Mouse (Mus musculus) midbrain, embryonic 13.5 days (tissue): ENCODE data around the gene Cyp2d22. TPM values are rescaled to one million over a fixed set of nuclear protein-coding genes. Genes with fewer than 3 reads are reported as not detected.
"Not testable (repeated sequence)": the region's sequence is repeated elsewhere in the genome, so short reads cannot be mapped to it uniquely, and the experiment has no call there.

Experiments used
- ATAC-seq: fragments of 200-750 bp; cut with Nextera tagmentation; 2 replicates; pipeline ENCODE4 v1.8.0; 2017; ENCODE audit warnings: mild to moderate bottlenecking, moderate TSS enrichment, moderate library complexity
- H3K27ac ChIP-seq: fragments of 300-500 bp; sonication (generic); 2 replicates; pipeline ENCODE4 v1.5.1; 2015; ENCODE audit warnings: inconsistent platforms, mild to moderate bottlenecking, moderate library complexity
- H3K27me3 ChIP-seq: fragments of 300-500 bp; sonication (generic); 2 replicates; pipeline ENCODE4 v1.6.1; 2015; ENCODE audit warnings: mild to moderate bottlenecking, inconsistent platforms
- H3K36me3 ChIP-seq: fragments of 300-500 bp; sonication (generic); 2 replicates; pipeline ENCODE4 v1.6.1; 2015; ENCODE audit warnings: mild to moderate bottlenecking, inconsistent platforms
- H3K4me1 ChIP-seq: fragments of 300-500 bp; sonication (generic); replicated peaks from 2 replicates; pipeline ENCODE4 v1.6.1; 2015; ENCODE audit warnings: inconsistent platforms
- H3K4me2 ChIP-seq: fragments of 300-500 bp; sonication (generic); replicated peaks from 2 replicates; pipeline ENCODE4 v1.6.1; 2015; ENCODE audit warnings: moderate library complexity, mild to moderate bottlenecking, inconsistent platforms
- H3K4me3 ChIP-seq: fragments of 300-500 bp; sonication (generic); replicated peaks from 2 replicates; pipeline ENCODE4 v1.5.1; 2015; ENCODE audit warnings: mild to moderate bottlenecking, inconsistent platforms
- H3K9ac ChIP-seq: fragments of 300-500 bp; sonication (generic); replicated peaks from 2 replicates; pipeline ENCODE4 v1.6.1; 2015; ENCODE audit warnings: mild to moderate bottlenecking, inconsistent platforms
- H3K9me3 ChIP-seq: fragments of 300-500 bp; sonication (generic); 2 replicates; pipeline ENCODE4 v1.6.1; 2016; ENCODE audit warnings: mild to moderate bottlenecking, inconsistent platforms
- WGBS: fragments of 180-500 bp; shearing (Covaris S2); methylation state at CpG from one replicate; pipeline ENCODE4 v1.1.7; 2015; 5-methylcytosine and 5-hydroxymethylcytosine counted together
- polyA plus RNA-seq: library from polyadenylated mRNA; unstranded; fragments of >200 nt; fragmentation: Nextera tagmentation; extraction: Ambion mirVana; gene quantifications from 2 replicates; pipeline ENCODE4 v1.2.1, GENCODE M21; 2015

Cyp2d22 gene
- polyA plus RNA-seq, 1 experiment from 2014 or later: 1.8 TPM

DNA sequence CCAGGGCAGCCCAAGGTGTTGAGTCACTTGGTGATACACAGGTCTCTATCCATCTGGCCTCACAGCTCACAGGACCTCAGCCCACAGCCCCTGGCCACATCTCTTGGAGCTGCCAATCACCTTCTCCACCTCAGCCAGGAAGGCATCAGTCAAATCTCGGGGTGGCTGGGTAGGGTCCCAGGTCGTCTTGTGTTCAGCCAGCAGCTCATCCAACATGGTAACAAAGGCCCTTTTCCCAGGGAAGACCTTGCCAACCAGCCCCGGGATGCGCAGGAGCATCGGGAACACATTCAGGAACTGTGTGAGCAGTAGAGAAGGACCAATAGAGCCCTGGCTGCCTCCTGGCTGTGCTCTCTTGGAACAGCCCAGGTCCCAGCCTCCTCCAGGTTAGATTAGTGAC is 7.1 kb downstream of the Cyp2d22 start:
- Histone ChIP-seq H3K4me1 (peaks cover 7% of the 10 kb centered on the region), H3K36me3 (no peaks in the 10 kb centered on the region), H3K4me3 (no peak overlapping the region), H3K27ac (no peak overlapping the region), H3K9me3 (no peaks in the 10 kb centered on the region), H3K9ac (no peak overlapping the region), H3K27me3 (no peaks in the 10 kb centered on the region), H3K4me2 (no peak overlapping the region)
- no peak for ATAC-seq
- WGBS: 92% methylated on average over 5 of the region's 5 CpGs

DNA sequence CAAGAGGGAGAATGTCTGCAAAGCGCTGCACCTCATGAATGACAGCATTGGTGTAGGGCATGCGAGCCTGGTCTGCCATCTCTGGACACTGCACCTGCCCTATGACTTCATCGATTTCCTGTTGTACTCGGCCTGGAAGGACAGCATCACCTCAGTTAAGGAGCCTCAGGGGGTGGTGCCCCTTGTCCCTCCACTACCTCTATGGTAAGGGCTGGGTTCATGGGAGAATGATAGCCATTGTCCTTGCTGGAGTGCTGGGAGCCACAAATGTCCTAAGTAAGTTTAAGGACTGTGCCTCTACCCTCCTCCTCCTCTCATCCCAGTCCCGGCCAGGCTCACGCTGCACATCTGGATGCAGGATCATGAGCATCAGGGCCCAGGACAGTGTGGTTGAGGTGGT is 7.6 kb downstream of the Cyp2d22 start:
- H3K9me3 ChIP-seq: no peaks in the 10 kb centered on the region
- H3K36me3 ChIP-seq: no peaks in the 10 kb centered on the region
- H3K27me3 ChIP-seq: no peaks in the 10 kb centered on the region
- H3K9ac ChIP-seq: no peak overlapping the region
- no peak overlapping the region for H3K4me3 ChIP-seq
- H3K4me1 ChIP-seq: peaks cover 7% of the 10 kb centered on the region
- no peak for ATAC-seq
- H3K4me2 ChIP-seq: no peak overlapping the region
- 94% methylated on average over 6 of the region's 6 CpGs for WGBS
- no peak overlapping the region for H3K27ac ChIP-seq

DNA sequence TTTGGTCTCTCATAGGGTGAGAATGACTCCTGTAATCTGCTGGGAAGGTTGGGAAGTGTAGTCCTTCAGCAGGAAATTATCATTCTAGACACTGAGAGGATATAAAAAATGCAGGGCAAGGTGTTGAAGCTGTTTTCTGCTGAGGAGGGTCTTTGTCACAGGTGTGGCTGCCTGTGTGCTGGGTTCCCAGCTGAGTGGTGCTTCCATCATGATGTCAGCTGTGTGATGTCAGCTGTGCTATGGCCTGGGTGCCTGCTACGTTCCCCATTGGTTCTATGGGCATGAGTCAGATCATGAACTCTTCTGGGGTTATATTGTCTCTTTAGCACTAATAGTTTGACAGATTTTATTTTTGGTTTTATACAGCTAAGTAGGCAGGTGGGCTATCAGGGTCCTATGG is 11.2 kb downstream of the Cyp2d22 start:
- 100% methylated on average over 1 of the region's 1 CpGs for WGBS
- no peak overlapping the region for H3K4me3 ChIP-seq
- ATAC-seq: no peak
- H3K9me3 ChIP-seq: no peaks in the 10 kb centered on the region
- no peak overlapping the region for H3K9ac ChIP-seq
- no peak overlapping the region for H3K27ac ChIP-seq
- H3K27me3 ChIP-seq: no peaks in the 10 kb centered on the region
- H3K4me1 ChIP-seq: no peaks in the 10 kb centered on the region
- no peak overlapping the region for H3K4me2 ChIP-seq
- no peaks in the 10 kb centered on the region for H3K36me3 ChIP-seq

DNA sequence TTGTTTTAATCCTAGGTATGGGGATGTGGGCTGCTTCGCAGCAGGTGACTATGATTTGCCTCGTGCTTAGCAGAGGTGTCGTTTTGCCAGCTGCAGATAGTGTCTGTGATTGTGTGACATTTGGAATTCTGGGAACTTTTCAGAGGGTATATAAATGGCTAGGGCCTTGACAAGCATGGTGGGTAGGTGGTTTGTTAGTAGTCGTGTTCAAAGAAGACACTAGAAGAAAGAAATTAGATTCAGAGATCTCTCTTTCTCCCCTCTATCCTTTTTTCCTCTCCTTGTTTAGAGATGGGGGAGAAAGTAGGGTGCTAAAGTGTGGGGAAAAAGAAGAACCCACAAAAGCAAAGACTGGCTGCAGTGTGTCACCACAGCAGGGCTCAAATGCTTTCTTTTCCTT is 11.9 kb downstream of the Cyp2d22 start:
- Histone ChIP-seq H3K4me2 (no peak overlapping the region), H3K27ac (no peak overlapping the region), H3K4me1 (no peaks in the 10 kb centered on the region), H3K27me3 (no peaks in the 10 kb centered on the region), H3K36me3 (no peaks in the 10 kb centered on the region), H3K9me3 (no peaks in the 10 kb centered on the region), H3K4me3 (no peak overlapping the region), H3K9ac (no peak overlapping the region)
- WGBS: 95% methylated on average over 4 of the region's 4 CpGs
- ATAC-seq: no peak

DNA sequence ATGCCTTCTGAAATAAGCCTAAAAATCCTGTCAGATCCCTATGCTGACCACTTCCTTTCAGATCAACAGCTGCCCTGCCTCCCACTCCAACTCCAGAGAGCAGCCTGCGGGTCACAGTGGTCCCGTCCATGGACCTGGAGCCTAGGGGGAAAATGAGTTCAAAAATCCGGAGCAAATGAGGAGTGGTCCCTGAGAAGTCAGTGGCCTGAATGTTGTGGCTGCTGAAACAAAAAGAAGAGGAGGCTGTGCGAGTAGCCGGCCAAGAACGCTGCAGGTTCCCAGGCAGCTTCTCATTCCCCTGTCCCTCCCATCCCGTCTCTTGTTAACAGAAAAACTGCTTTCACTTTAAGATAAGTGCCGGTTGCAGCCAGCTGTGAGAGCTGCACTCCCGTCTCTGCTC is 15.5 kb downstream of the Cyp2d22 start:
- not testable (repeated sequence) for H3K36me3 ChIP-seq
- WGBS: 13% methylated on average over 6 of the region's 9 CpGs

DNA sequence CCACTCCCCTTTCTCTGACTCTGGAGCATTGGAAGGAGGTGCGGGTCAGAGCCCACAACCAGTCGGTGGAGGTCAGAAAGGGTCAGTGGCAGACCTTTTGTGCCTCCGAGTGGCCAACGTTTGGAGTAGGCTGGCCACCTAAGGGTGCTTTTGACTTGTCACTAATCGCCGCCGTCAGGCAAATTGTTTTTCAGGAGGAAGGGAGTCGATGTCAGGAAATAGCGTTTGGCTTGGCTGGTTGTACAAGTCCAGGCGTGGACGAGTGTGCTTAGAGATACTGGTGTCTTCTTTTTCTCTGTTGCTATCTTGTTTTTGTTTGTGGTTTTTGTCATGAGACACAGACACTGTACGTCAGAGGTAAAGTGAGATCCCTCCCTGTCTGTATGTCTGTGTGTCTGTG is 16.3 kb downstream of the Cyp2d22 start:
- ATAC-seq, H3K27me3 ChIP-seq, H3K4me2 ChIP-seq, H3K9ac ChIP-seq, H3K9me3 ChIP-seq, H3K27ac ChIP-seq, H3K4me1 ChIP-seq, H3K36me3 ChIP-seq, H3K4me3 ChIP-seq: not testable (repeated sequence)
- WGBS: 84% methylated on average over 7 of the region's 12 CpGs

More for the DNA sequence above, 15.5 kb downstream of the Cyp2d22 start:
- H3K4me1 ChIP-seq, H3K4me3 ChIP-seq, H3K9ac ChIP-seq, H3K27me3 ChIP-seq, H3K4me2 ChIP-seq, ATAC-seq, H3K27ac ChIP-seq, H3K9me3 ChIP-seq: not testable (repeated sequence)

DNA sequence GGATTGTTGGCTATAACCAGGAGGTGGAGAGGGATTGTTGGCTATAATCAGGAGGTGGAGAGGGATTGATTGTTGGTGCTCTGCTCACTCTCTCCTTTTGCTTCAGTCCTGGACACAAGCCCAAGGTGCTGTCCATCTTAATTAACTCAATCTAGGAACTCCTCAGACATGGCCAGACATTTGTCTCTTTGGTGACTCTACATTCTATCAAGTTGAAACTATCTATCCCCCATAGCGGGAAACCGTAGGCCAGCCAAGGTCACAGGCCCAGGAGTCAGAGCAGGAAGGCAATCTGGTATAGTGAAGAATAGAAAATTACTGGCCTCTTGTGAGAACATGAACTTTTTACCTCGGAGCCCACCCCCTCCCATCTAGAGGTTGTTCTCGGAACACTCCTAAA is 17.8 kb downstream of the Cyp2d22 start:
- Histone ChIP-seq H3K4me1 (no peaks in the 10 kb centered on the region), H3K36me3 (no peaks in the 10 kb centered on the region), H3K27me3 (no peaks in the 10 kb centered on the region), H3K4me3 (no peak overlapping the region), H3K9me3 (no peaks in the 10 kb centered on the region), H3K9ac (no peak overlapping the region), H3K4me2 (no peak overlapping the region), H3K27ac (no peak overlapping the region)
- 96% methylated on average over 4 of the region's 4 CpGs for WGBS
- ATAC-seq: no peak

DNA sequence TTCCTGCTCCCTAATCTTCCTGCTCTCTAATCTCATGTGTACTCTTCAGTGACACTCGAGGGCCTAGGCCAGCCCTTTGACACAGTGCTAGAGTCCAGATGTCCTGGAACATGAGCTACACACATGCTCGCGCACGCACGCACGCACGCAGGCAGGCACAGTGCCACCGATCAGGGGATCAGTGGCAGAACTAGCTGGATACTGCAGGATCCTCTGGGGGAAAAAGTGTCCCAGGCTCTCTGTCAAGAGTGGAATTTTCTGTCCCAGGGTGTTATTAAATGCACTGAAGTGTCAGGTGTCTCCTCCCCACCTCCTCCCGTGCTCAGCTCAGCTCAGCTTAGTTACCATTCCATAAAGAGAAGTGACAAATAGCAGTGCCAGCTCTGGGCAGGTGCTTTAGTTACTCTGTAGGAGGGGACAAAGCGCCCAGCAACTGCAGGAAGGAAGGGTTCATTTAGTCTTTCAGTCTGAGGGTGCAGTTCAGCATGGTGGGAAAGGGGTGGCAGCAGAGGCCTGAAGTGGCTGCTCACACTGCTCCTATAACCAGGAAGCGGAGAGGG is 18.5 kb downstream of the Cyp2d22 start:
- WGBS: 79% methylated on average over 11 of the region's 11 CpGs
- no peak overlapping the region for H3K4me2 ChIP-seq
- H3K27me3 ChIP-seq: no peaks in the 10 kb centered on the region
- no peaks in the 10 kb centered on the region for H3K4me1 ChIP-seq
- no peak overlapping the region for H3K9ac ChIP-seq
- no peak overlapping the region for H3K27ac ChIP-seq
- no peaks in the 10 kb centered on the region for H3K9me3 ChIP-seq
- no peak overlapping the region for H3K4me3 ChIP-seq
- no peak for ATAC-seq
- no peaks in the 10 kb centered on the region for H3K36me3 ChIP-seq

DNA sequence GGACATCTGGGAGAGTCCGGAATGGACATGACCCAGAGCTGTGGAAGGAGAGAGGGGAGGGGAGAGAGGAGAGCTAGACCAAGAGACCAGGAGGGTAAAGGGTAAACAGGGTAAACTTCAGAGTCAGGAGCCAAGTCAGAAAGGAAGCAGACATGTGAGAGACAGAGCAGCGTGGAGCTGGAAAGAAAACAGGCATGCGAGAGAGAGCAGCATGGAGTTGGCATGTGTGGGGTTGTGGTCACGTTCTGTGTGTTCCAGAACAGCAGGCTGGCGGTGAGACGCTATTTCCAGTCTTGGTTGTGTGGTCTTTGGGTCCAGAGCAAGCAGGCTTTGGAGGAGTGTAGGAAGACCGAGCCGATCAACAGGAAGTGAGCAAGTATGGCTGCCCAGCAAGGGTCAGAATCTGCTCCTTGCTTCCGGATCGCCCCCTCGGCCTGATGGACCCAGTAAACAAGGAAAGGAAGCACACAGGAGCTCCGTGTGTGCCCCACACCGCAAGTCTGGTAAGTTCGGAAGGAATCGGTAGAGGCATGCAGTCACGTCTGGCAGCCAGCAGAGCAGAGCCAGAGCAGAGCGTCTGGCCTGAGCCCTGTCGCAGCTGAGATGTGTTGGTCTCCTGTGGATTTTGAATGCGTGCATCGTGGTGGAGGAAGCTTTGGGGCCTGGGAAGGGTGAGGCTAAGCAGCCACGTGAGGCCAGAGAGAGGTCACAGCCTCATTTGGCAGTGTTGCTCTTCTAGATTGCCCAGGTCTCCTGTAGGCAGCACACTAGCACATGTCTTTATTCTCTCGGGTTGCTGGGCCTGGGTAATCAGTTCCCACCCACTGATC is 21.4 kb downstream of the Cyp2d22 start:
- no peak for ATAC-seq
- Histone ChIP-seq H3K4me3 (no peak overlapping the region), H3K36me3 (no peaks in the 10 kb centered on the region), H3K9me3 (no peaks in the 10 kb centered on the region), H3K27ac (no peak overlapping the region), H3K4me2 (no peak overlapping the region), H3K9ac (no peak overlapping the region), H3K27me3 (no peaks in the 10 kb centered on the region), H3K4me1 (peaks cover 6% of the 10 kb centered on the region)
- 68% methylated on average over 22 of the region's 22 CpGs for WGBS

DNA sequence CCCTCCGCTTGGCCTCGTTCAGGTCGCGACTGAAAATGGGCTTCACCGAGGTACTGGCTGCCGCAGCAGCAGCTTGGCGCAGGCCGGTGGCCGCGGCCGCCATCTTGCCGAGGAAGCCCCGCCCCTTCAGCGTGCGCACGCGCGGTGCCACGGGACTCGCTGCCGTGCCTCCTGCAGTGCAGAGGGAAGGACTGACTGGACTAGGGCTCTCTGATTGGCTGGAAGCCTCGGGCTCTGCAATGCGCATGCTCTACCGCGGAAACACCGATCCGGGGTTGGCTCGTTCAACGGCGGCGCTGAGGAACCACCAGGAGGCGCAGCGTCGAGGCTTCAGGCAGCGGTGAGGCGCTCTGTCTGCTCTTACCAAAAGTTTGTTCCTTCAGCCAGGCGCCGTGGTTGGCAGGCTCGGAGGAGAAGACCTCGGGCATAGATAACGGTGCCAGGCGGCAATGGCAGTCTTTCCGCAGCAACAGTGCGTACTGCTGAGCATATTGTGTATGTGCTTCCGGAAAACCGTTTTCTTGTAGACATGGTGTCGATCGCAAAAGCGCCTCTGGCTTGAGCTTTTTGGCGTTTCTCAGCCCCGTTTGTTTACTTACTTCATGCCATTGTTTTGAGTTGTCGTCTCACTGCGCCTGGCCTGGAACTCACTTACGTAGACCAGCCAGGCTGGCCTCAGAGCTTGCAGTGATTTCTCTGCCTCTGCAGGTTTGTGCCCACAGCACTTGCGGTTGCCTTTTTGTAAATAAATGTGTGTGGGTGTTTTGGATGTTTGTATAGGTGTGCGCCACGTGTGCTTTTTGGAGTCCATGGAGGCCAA is 25.7 kb downstream of the Cyp2d22 start, which contains the start of gene Ndufa6:
Ndufa6 (minus strand) TSS at position 197 of the 820 bp plus-strand sequence.
- Histone ChIP-seq H3K27me3 (no peaks in the 10 kb centered on the region), H3K36me3 (peaks cover 18% of the 10 kb centered on the region), H3K4me2 (peak within 1 kb of the TSS; percentile 79), H3K4me3 (peak within 1 kb of the TSS; percentile 94), H3K27ac (peak within 1 kb of the TSS; percentile 90), H3K9me3 (no peaks in the 10 kb centered on the region), H3K9ac (peak within 1 kb of the TSS; percentile 97), H3K4me1 (peaks cover 27% of the 10 kb centered on the region)
- 3% methylated on average over 57 of the region's 57 CpGs for WGBS
- peak; percentile 100 for ATAC-seq

DNA sequence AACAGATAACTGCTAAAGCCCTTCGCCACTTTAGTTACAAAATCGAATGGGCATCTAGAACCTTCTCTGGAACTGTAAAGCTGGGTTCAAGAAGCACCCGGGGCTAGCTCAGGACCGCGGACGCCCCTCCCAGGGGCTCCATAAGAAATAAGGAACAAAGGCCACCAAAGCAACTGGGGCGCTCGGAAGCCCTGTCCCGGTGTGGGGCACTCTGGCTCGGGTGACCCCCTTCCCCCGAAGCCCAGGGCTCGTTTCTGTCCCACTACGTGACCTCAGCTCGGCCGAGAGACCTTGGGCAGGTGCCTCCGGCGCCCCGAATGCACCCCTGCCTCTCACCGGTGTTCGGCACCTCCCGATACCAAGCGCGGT is 26.3 kb downstream of the Cyp2d22 start:
- peak overlapping the region; percentile 90 for H3K27ac ChIP-seq
- H3K9ac ChIP-seq: peak overlapping the region; percentile 97
- no peaks in the 10 kb centered on the region for H3K9me3 ChIP-seq
- H3K27me3 ChIP-seq: no peaks in the 10 kb centered on the region
- H3K36me3 ChIP-seq: peaks cover 24% of the 10 kb centered on the region
- H3K4me3 ChIP-seq: peak overlapping the region; percentile 94
- H3K4me2 ChIP-seq: peak overlapping the region; percentile 72
- H3K4me1 ChIP-seq: peaks cover 27% of the 10 kb centered on the region
- ATAC-seq: no peak; the same call in none of the 2 replicates
- WGBS: under 1% methylated on average over 23 of the region's 23 CpGs
